Mouse (Mus musculus) adrenal gland, postnatal 14 days (tissue): ENCODE results near the gene Gls. TPM values are rescaled to one million over a fixed set of nuclear protein-coding genes. Genes with fewer than 3 reads are reported as not detected.
A peak's percentile ranks its signal among the peaks of the same experiment; 100 is the strongest.

Experiments used
- DNase-seq: peaks from one replicate; pipeline ENCODE4 v3.0.0; 2021; ENCODE audit warnings: mixed read lengths
- total RNA-seq: library from RNA; stranded (reverse); gene quantifications from 2 replicates; pipeline ENCODE4 v1.2.3, GENCODE M21; 2021

Gene Gls
- total RNA-seq, 1 experiment from 2014 or later: 95.3 TPM

DNA sequence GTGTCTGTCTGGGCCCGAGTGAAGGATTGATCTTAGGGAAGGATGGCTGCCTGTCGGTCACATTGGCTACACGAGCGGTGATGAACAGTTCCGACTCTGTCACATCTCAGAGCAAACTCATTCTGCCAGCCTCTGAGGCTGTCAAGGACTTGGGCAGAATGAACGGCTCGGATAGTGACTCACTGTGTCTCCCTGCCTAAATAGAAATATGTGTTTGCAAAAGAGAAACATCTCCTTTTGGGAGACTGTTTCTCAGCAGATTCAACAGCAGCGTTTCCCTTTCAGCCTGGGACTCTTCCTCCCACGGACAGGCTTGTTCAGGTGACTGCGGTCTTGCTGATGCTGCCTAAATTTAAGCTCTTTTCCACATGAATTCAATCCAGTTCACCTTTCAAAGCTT, 76.7 kb downstream of the Gls start:
- peak; percentile 62 for DNase-seq

DNA sequence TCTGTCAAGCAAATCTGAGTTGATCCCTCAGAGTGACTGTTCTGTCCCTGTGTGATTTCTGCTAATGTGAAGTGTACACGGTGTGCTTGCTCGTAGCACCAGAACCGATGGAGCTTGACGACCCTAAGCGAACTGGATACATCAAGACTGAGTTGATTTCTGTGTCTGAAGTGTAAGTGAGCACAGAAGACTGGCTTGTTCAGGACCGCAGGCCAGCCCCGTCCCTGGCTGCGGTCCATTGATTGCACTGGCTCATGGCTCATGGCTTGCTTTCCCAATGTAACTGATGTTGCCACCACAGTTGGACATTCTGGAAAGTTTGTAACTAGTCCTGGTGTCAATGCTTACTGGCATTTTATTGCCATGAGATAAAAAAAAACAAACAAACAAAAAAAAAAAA, 78.1 kb downstream of the Gls start:
- peak; percentile 76 for DNase-seq

DNA sequence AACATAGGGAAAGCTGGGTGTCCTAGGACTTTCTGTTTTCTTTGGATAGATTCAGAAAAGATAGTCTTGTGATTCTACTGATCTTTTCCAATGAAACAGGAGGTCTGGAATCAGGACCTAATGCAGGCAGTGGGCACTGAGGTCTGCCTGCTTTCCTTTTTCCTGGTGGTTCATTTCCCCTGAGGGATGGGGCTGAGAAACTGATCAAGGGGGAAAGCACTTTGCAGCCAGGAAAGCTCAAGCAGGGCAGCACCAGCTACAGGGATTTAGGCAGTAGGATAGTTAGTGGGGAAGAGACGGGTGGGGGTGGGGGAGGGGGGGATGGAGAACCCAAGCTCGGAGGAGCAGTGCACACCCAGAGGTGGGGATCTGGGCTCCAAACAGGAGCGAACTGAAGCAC, 80.1 kb downstream of the Gls start:
- no peak for DNase-seq

DNA sequence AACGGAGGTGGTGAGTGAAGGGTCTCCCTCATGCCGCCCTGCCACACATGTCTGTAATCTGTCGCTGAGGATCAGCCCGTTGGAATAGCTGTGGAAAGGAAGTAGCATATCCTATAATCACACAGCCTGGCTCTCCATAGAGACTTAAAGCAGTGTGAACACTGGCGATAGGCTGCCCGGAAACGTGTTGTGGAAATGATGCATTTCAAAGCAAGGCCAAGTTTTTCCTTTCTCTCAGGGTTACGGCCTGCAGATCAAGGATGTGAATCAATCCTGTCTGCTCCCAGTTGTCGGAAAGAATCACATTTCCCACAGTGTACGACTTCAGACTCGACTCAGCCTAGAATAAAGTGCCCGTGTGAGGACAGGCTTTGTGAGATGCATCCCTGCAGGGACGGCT, 80.7 kb downstream of the Gls start:
- DNase-seq: peak; percentile 52

DNA sequence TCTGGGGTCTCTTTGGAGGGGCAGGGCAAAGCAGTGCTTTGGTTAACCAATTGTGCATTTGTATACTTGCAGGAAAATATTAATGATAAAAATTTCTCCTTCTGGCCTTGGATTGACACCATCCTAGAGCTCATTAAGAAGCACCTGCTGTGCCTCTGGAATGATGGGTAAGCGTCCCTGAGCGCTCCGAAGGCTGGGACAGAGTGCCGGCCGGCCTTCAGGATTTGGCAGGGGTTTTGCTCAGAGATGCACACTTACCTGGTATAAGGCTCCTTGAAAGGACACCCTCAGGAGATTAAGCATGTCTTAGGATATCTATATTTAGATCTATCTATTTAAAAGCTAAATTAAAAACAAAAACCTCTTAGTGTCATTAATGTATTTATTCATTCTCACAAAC, 81.9 kb downstream of the Gls start:
- no peak for DNase-seq

DNA sequence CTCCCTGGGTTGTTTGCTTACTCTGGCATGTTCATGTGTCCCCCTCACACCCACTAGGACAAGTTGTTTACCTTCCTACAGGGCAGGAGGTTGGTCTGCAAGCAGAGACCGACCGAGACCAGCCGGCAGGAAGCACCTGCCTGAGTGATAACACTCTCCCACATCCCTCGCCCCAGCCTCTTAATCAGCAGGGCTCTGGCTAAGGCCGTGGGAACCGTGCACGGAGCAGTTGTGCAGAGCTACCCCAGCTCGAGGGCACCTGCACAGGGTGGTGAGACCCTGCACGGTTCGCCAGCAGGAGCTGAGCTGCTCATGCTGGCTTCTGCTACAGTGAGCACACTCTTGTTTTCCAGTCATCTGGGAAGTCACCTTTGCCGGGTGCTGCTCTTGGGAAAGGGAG, 82.4 kb downstream of the Gls start:
- DNase-seq: no peak

DNA sequence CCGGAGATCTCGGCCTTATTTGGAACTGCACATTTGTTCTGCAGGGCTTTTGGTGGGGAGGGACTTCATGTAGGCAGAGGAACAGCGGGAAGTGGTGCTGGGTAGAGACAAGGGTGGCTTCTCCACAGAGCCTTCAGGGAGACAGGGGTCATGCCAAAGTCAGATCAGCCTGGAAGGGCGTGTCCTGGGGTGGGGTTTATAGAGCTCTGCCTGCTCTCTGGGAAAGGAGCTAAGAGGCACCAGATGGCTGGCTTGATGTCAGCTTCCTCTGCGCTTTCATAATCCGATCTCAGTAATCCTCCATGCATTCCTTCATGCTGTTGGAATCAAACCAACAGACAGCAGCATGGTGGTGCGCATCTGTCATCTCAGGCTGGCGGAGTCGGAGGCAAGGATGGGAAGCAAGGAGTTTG, 83.1 kb downstream of the Gls start:
- DNase-seq: peak; percentile 22

DNA sequence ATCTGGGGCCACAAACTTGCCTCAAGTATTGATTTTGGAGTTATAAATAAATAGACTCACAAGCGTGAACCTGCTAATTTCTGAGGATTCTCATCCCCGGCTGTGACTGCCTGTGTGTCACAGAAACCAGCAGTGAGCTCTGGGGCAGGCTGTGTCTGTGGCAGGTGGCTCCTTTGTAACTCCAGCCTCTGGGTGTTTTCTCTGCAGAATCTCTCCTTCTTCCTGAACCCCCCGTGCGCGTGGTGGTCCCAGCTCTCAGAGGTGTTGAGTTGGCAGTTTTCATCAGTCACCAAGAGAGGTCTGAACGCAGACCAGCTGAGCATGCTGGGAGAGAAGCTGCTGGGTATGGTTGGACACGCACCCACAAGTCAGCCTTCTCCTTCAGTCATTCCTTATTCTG, 84.3 kb downstream of the Gls start:
- no peak for DNase-seq

DNA sequence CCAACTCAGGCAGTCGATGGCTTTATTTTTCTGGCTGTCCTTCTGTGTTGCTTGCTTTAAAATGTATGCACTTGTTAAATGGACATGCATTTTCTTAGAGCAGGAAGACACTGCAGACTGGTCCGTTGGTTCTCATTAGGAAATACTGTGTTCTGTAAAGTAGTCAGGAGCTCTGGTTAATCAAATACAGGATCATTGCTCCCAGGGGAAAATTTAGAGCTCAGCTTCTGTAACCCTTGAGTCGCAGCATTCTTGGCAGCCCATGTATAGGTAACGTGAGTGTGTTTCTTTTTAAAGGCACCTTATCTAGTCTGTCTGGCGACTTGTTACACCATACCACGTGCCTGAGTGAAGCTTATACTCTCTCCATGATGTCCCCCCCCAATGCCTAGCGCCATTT, 84.9 kb downstream of the Gls start:
- no peak for DNase-seq

DNA sequence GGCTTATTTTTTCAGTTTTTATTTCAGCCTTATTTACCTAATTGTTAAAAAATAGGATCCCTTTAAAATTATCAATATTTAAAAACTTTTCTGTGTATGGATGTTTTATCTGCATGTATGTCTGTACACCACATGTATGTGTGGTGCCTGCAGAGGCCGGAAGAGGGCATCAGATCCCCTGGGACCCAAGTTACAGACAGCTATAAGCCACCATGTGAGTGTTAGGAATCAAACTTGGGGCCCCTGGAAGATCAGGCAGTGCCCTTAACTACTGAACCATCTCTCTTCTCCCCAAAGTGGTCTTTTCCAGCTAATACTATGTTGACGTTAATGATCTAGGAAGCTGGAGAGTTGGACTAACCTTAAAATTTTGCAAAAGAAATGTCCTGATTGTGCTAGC, 85.6 kb downstream of the Gls start:
- no peak for DNase-seq

DNA sequence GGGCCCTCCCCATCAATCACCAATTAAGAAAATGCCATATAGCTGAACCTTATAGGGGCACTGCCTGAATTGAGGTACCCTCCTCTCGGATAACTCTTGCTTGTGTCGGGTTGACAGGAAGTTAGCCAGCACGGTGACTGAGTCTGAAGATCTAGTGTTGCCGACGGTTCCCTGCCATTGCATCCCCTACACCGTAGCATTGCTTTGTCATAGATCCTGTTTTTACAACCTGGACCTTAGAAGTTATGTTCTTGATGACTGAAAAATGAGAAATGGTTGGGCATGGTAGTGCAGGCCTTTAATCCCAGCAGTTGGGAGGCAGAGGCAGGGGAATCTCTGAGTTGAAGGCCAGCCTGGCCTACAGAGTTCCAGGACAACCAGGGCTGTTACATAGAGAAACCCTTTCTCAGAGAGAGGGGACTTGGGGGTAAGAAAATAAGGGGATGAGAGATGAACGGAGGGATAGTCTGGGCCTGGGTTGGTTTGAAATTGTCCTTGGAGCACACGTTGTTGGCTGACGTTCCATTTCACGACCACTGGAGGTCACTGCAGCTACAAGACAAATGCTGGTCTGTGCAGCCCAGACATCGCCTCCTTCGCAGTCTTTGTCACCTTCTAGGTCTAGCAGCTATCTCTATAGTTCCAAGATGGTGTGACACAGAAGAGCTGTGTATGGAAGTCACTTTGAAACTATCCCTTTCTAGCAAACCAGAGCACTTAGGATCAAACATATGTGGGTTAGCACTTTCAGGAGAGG, 86.6 kb downstream of the Gls start:
- peak; percentile 73 for DNase-seq

DNA sequence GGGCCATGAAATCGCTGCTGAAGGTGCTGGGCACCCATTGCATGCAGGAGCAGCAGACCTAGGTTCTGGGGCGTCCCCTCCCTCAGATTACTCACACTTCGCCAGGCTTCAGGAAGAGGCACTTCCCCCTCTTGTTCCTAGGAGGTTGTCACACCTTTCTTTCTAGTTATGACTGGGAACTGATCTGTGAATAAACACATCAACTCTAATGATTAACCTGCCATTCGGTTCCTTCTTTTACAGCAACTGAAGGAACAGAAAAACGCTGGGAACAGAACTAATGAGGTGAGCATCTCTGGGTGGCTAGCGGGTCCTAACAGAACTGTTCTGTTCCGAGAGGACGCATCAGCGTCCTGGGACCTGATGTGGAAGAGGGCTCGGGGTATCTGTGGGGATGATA, 88.1 kb downstream of the Gls start:
- DNase-seq: no peak

DNA sequence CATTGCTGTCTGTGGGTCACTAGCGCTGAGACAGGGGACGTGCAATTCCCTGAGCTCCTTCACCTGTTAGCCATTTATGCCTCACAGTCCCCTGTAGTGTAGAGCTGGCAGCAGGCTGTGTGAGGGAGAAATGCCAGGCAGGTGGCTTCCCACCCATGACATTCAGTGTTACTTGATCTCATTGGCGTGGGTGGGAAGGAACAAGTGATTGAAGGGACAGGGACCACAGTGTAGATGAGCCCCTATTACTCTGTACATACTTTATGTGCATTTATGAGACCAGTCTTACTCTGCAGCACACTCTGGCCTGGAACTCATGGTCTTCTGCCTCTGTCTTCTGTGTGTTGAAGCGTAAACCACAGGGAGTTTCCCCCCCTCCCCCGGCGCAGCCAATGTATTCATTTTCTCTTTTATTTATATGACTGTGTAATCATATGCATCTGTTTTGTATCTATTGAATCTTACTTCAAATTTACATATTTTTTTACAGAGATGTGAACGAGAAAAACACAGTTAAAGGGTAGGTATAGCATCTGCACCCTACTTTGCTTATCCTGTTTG, 89.4 kb downstream of the Gls start:
- DNase-seq: no peak

DNA sequence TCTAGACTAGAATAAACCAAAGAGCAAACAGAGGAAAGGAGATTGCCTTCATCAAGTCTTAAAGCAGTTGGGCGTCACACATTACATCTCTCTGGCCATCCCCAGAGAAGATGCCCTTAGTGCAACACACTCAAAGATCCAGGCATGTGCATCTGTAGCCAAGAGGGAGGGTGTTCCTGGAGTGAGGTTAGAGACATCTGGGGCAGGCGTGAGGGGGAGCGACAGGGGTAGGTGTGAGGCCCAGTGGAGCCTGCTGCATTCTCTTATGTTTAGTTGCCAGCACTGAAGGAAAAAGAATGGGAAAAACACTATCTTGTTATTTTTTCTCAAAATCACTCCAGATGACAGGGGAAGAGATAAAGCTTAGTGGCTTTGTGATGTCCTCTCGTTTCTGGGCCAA, 89.8 kb downstream of the Gls start:
- DNase-seq: no peak

DNA sequence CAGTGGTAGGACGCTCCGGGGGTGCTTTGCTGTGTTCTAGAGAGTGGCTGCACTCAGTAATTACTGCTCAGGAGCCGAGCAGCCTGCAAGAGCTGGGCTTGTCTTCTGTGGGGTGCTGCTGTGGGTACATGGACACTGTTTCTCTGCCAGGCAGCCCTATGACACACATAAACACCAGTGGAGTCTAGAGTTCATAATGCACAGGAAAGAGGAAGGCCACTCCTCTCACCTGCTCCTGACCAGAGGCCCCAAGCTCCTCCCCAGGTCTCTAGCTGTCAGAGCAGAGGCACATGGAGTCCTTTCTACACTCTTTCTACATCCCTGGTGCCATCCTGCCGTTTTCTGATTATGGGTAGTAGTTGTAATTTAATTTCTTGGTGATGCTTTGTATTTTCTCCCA, 90.9 kb downstream of the Gls start:
- DNase-seq: no peak

DNA sequence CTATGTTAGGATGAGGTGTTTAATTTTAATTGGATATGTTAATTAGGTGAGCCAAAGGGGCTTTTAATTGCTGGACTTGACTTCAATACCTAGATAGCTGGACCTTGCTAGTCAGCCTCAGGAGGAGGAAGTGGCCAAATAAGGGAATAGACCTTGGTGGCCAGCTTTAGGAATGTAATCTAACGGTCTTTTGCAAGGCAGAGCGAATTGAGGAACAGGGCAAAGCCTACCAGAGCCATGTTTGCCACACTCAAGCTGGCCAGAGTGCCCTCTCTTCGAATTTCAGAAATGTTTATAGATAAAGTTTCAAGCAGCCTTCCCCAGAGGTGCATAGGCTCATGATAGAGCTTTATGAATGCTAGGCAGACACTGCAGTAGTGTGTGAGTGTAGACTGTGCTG, 91.5 kb downstream of the Gls start:
- peak; percentile 53 for DNase-seq

DNA sequence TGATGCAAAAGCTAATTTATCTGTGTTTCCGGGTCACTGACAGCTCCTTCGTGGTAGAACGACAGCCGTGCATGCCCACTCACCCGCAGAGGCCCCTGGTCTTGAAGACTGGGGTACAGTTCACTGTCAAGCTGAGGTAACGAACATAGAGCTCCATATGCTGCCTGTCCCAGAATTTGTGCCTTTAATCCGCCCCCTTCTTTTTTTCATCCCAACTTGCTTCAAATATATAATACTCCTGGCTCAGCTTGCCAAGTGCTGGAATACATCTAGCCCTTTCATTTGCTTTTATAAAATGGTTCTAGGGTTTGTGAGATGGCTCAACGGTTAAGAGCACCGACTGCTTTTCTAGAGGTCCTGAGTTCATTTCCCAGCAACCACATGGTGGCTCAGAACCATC, 92.5 kb downstream of the Gls start:
- DNase-seq: no peak

DNA sequence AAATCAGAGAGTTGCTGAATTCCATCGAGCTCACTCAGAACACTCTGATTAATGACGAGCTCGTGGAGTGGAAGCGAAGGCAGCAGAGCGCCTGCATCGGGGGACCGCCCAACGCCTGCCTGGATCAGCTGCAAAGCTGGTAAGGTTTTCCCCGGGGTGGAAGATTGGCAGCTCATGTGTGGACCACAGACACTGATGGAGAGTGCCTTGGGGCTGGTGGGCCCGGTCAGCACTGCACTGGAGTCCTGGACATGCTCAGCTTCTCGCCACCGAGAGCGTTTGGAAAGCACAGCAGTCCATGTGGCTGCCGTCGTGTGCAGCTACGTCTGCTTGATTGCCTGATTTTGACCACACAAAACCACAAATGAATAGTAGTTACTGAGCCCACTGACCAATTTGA, 95.7 kb downstream of the Gls start:
- DNase-seq: no peak

DNA sequence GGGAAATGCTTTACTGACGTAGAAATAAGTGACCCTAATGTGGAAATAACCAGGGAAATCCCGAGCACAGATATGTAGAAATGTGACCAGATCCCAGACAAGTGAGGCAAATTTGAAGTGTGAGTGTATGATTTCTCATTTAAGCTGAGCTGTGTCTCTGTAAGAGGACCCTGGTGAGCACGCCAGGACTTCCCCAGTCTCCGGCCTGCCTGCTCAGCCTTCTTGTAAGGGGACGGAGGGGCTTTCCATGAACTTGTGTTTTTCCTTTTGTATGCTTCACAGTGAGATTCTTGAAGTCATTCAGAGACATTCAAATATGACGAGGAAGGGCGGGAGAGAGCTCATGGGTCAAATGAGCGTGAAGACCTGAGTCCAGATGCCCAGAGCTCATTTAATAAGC, 99.8 kb downstream of the Gls start:
- no peak for DNase-seq

DNA sequence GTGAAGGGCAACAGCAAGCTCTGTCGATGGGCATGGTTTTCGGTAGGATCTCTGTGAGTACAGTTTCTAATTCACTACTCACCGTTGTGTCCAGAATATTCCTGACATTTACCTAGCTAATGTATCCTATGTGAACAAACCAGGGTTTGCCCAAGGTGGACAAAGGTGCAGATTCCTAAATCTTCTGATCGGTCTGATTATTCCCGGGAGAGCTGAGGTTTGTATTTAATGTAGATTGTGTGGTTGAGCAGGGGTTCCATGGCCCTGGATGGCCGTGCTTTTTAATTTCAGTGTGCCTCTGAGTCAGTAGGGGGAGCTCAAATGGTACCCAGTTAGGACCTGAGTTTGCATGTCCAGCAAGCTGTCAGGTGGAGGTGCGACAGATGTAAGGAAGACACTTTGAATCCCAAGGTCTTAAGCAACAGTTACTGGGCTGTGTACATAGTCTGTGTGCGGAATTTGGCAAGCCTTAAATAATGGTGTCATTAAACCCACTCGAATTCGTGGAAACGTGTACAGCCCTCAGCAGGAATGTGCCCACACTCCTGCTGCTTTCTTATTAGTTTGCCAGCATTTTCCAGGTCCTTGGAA, 101.2 kb downstream of the Gls start:
- DNase-seq: no peak

DNA sequence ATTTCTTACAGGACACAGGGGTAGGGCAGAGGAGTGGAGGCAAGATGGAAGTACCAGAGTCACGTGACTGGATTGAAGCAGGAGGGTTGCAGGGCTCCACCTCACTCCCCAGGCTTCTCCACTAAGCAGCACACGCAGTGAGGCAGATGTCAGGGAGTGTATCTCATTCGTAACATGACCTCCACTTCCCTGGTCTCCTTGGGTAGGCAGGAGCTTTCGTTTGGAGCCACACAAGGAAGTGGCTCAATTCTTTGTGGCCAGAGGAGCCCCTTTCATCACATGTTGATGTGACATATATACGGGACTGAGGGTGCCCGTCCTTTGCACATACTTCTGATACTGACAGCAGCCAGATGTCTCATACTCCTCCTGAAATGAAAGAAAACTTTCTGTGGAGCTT, 103.2 kb downstream of the Gls start:
- no peak for DNase-seq

DNA sequence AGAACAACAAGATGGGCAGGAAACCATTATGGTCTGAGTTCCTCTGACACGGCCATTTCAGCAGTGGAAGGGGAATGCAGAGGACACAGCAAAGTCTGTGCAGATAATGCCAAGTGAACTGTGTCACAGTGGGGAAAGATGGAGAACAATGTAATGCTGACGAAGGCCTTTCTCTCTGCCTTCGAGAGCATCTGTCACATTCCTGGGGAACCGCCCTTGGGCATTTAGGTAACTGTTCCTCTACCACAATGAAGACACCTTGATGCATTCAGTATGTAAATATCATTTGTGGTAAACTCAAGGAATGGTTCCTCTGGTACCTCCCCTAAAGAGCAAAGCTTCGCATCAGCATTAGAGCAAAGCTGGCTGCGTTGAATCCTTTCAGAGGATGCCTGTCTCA, 105.7 kb downstream of the Gls start:
- no peak for DNase-seq

DNA sequence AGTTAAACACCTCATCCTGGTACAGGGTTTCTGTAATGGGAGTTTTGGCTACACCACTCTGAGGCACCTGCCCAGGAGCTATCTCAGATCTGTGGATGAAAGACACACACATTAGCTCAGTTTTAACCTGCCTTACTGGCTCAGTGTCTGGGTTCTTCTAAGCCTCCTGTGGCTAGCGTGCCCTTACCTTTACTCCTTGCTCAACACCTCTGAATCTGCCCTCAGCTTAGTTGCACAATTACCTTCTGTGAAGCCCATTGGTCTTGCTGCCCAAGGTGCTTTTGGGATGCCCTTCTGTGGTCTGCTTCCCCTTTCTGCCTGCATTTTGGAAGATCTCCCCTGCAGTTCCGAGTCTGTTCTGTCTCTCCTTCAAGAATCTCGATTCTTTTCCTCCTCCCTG, 108.2 kb downstream of the Gls start:
- DNase-seq: no peak

DNA sequence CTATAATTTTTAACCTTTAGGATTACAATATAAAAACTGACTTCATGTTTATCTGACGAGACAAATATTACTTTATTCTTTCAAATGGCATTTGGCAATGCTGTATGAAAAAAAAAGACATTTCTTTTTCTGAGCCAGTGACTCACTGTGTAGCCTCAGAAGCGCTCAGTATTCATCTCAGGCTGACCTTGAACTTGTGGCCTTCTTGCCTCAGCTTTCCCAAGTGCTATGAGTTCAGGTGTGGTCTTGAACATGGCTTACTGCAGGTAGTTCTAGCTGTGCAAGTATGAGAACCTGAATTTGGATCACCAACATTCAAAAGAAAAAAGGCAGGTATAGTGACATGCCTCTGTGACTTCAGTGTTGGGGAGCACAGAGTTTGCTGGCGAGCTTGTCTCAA, 112.0 kb downstream of the Gls start:
- no peak for DNase-seq
